Mouse (Mus musculus): ENCODE measurements around the gene Fam168b. TPM values are rescaled to one million over a fixed set of nuclear protein-coding genes. Genes with fewer than 3 reads are reported as not detected.
A peak's percentile ranks its signal among the peaks of the same experiment; 100 is the strongest.

The Fam168b gene
- total RNA-seq (2015) (30.3 and 42.9 TPM in 2 replicates), total RNA-seq (2017) (62.0 and 62.8 TPM in 2 replicates)

- ATAC-seq (ENCODE audit: poor library complexity, severe bottlenecking) = peak; percentile 83
These were observed at the start of gene Fam168b for GRCm38 (mm10) chr1:34842887-34843618. TSS of gene Fam168b (minus strand) at chr1:34843065.

GRCm38 (mm10) chr1:34892466-34892865 lies 49.6 kb upstream of the Fam168b start:
- ATAC-seq (ENCODE audit: poor library complexity, severe bottlenecking) = no peak

GRCm38 (mm10) chr1:34891559-34892289 lies 48.9 kb upstream of the Fam168b start:
- no peak for ATAC-seq (ENCODE audit: poor library complexity, severe bottlenecking)

GRCm38 (mm10) chr1:34883776-34884175 lies 40.9 kb upstream of the Fam168b start:
- ATAC-seq (ENCODE audit: poor library complexity, severe bottlenecking) = no peak

- no peak for ATAC-seq (ENCODE audit: poor library complexity, severe bottlenecking)
These were observed 36.7 kb upstream of the Fam168b start for GRCm38 (mm10) chr1:34879611-34880010.

- no peak for ATAC-seq (ENCODE audit: poor library complexity, severe bottlenecking)
These were observed 30.7 kb upstream of the Fam168b start for GRCm38 (mm10) chr1:34873551-34873950.

GRCm38 (mm10) chr1:34871170-34871569 lies 28.3 kb upstream of the Fam168b start:
- no peak for ATAC-seq (ENCODE audit: poor library complexity, severe bottlenecking)

GRCm38 (mm10) chr1:34869231-34869630 lies 26.4 kb upstream of the Fam168b start:
- no peak for ATAC-seq (ENCODE audit: poor library complexity, severe bottlenecking)

GRCm38 (mm10) chr1:34868391-34868790 lies 25.5 kb upstream of the Fam168b start:
- ATAC-seq (ENCODE audit: poor library complexity, severe bottlenecking) = no peak

GRCm38 (mm10) chr1:34867574-34867955 lies 24.7 kb upstream of the Fam168b start:
- ATAC-seq (ENCODE audit: poor library complexity, severe bottlenecking) = no peak

DNA sequence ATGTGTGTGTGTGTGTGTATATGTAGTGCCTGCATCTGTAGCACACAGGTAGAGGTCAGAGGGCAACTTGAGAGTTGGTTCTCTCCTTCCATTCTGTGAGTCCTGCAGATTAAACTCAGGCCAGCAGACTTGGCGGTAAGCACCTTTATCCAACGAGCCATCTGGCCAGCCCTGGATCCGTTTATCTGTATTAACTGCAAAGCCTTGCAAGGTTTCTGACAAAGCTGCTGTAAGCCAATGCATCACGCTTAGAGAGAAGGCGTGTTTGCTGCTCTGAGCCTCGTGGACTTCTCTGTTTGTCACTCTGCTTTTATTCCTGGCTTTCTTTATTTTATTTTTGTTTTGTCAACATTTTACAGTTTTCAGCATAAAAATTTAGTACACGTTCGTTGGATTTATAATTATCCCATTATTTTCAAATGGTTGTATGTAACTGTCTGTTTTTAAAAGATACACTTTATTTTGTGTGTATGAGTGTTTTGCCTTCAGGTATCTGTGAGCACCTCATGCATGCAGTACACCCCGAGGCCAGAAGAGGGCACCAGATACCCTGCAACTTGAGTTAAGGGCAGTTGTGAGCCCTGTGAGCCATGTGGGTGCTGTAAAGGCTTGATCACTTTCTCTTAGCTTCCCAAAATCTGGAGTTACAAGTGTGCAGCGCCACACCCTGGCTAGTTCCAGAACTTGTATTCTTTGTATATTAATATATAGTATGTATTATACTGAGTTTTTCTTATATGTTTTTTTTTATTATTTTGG lies 24.1 kb upstream of the Fam168b start:
- peak; percentile 100 for ATAC-seq (ENCODE audit: poor library complexity, severe bottlenecking)

- no peak for ATAC-seq (ENCODE audit: poor library complexity, severe bottlenecking)
These were observed 23.0 kb upstream of the Fam168b start for GRCm38 (mm10) chr1:34865866-34866265.

DNA sequence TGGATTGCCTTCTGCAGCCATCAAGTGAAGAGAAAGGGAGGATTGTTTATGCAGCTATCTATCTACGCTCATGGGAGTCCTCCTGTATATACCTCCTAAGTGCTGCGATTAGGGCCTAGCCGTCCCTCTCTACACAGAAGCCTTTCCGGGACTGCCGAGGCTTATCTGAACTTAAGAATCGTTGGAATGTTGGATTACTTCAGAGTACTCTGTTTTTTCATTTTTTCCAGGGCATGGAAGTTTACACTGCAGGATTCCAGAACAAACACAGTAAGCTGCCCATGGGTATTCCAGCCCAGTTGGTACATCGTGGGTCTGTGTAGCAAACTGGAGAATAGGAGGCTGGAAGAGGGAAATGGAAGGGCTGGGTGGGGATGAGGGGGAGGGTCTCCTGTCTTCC lies 21.4 kb upstream of the Fam168b start:
- no peak for ATAC-seq (ENCODE audit: poor library complexity, severe bottlenecking)

DNA sequence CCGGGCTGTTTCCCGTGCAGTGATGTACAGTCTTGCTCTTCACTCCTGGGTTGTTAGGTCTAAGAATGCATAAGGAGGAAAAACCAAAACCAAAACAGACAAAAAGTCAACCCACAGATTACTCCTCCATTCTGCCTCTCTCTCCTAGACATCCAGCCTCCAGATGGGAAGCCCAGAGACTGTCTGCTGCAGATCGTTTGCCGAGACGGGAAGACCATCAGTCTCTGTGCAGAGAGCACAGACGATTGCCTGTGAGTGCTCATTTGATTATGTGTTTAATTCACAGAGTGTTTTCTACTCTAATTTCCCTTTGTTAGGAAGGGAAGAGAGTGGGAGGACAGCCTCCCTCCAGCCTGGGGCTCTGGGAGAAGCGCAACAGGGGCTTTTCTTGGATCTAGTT lies 20.5 kb upstream of the Fam168b start:
- ATAC-seq (ENCODE audit: poor library complexity, severe bottlenecking) = no peak

DNA sequence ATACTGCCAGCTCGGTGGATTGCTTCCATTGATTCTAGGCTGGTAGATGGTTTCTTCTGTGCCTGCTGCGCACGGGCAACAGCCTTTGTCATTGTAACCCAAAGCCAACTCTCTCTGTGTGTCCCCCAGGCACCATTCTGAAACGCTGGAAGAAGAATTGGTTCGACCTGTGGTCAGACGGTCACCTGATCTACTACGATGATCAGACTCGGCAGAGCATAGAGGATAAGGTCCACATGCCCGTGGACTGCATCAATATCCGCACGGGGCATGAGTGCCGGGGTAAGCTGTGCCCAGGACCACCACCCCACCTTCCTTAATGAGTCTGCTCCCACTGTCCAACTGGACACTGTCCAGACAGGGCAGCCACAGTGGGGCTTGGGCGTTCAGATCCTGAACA lies 20.0 kb upstream of the Fam168b start:
- ATAC-seq (ENCODE audit: poor library complexity, severe bottlenecking) = no peak

GRCm38 (mm10) chr1:34860205-34860604 lies 17.3 kb upstream of the Fam168b start:
- no peak for ATAC-seq (ENCODE audit: poor library complexity, severe bottlenecking)

GRCm38 (mm10) chr1:34859761-34860160 lies 16.9 kb upstream of the Fam168b start:
- no peak for ATAC-seq (ENCODE audit: poor library complexity, severe bottlenecking)

DNA sequence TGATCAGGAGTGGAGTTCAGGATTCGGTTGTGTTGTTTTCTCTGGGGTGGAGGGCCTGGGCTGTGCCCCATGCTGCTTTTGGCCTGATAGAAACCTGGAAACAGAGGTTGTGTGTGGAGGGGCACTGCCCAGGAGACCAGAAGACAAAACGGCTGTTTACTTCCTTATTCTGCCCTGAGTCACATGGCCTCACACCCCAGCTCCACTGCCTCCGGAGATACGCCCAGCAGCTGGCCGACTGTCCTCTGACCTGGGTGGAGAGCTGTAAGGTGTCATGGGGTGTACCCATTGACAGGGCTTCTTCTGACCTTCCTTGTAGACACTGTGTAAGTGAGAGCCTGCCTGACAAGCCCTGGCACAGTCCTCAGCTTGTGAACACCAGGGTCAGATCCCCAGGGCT lies 15.8 kb upstream of the Fam168b start:
- ATAC-seq (ENCODE audit: poor library complexity, severe bottlenecking) = peak; percentile 98

- ATAC-seq (ENCODE audit: poor library complexity, severe bottlenecking) = no peak
These were observed 12.3 kb upstream of the Fam168b start for GRCm38 (mm10) chr1:34855056-34855739.

GRCm38 (mm10) chr1:34853786-34854185 lies 10.9 kb upstream of the Fam168b start:
- no peak for ATAC-seq (ENCODE audit: poor library complexity, severe bottlenecking)
